Mouse (Mus musculus) midbrain, postnatal 0 days (tissue): ENCODE measurements at regions not wholly inside any gene's neighbourhood (a gene's known extent, or its start where the extent isn't known, plus 50 kb on each side); places are given as distances from the start of the nearest gene placed in this dataset.

Source experiments
- ATAC-seq: fragments of 200-750 bp; cut with Nextera tagmentation; 2 replicates; pipeline ENCODE4 v1.8.0; 2017; ENCODE audit warnings: moderate number of reproducible peaks, mild to moderate bottlenecking, moderate TSS enrichment, moderate library complexity; ENCODE audit not compliant: low FRiP score
- DNase-seq: peaks from one replicate; pipeline ENCODE4 v3.0.0-alpha.2; 2015; ENCODE audit warnings: low spot score
- H3K27ac ChIP-seq: fragments of 300-500 bp; sonication (generic); 2 replicates; pipeline ENCODE4 v1.5.1; 2014; ENCODE audit warnings: low read depth, mild to moderate bottlenecking, low read length, mixed read lengths
- H3K27me3 ChIP-seq: fragments of 300-500 bp; sonication (generic); 2 replicates; pipeline ENCODE4 v1.6.1; 2014; ENCODE audit warnings: low read length, control low read depth, mixed read lengths; ENCODE audit not compliant: insufficient read depth
- H3K36me3 ChIP-seq: fragments of 300-500 bp; sonication (generic); 2 replicates; pipeline ENCODE4 v1.6.1; 2014; ENCODE audit warnings: low read length, control low read depth, mixed read lengths; ENCODE audit not compliant: insufficient read depth
- H3K4me1 ChIP-seq: fragments of 300-500 bp; sonication (generic); 2 replicates; pipeline ENCODE4 v1.6.1; 2014; ENCODE audit warnings: mild to moderate bottlenecking, control low read depth, antibody characterized with exemption, low read length, mixed read lengths; ENCODE audit not compliant: insufficient read depth
- H3K4me2 ChIP-seq: fragments of 300-500 bp; sonication (generic); 2 replicates; pipeline ENCODE4 v1.6.1; 2014; ENCODE audit warnings: low read depth, mild to moderate bottlenecking, low read length, mixed read lengths; ENCODE audit not compliant: poor library complexity, severe bottlenecking
- H3K4me3 ChIP-seq: fragments of 300-500 bp; sonication (generic); 2 replicates; pipeline ENCODE4 v1.5.1; 2014; ENCODE audit warnings: low read depth, mild to moderate bottlenecking, low read length, moderate library complexity
- H3K9ac ChIP-seq: fragments of 300-500 bp; sonication (generic); replicated peaks from 2 replicates; pipeline ENCODE4 v1.6.1; 2014; ENCODE audit warnings: mild to moderate bottlenecking, low read length, moderate library complexity, mixed read lengths; ENCODE audit not compliant: poor library complexity, severe bottlenecking
- H3K9me3 ChIP-seq: fragments of 300-500 bp; sonication (generic); 2 replicates; pipeline ENCODE4 v1.6.1; 2016; ENCODE audit warnings: low read length, control low read depth
- CTCF ChIP-seq: IDR thresholded peaks from 2 replicates; pipeline ENCODE4 v1.5.1; 2016; ENCODE audit warnings: antibody characterized with exemption, mild to moderate bottlenecking
- WGBS: fragments of 180-500 bp; shearing (Covaris S2); extraction: QIAGEN DNeasy Blood & Tissue Kit; methylation state at CpG from one replicate; pipeline ENCODE4 v1.1.7; 2014; 5-methylcytosine and 5-hydroxymethylcytosine counted together

- no peaks in the 10 kb centered on the region for H3K27me3 ChIP-seq
- H3K4me2 ChIP-seq, result no peak overlapping the region
- DNase-seq (no peak), ATAC-seq (no peak)
- no peaks in the 10 kb centered on the region for H3K9me3 ChIP-seq
- no peak overlapping the region for H3K4me3 ChIP-seq
- H3K9ac ChIP-seq, result no peak overlapping the region
- H3K36me3 ChIP-seq, result no peaks in the 10 kb centered on the region
- TF ChIP-seq CTCF, result peak; percentile 51
- H3K4me1 ChIP-seq, result no peaks in the 10 kb centered on the region
- no peak overlapping the region for H3K27ac ChIP-seq
- 95% methylated on average over 3 of the region's 3 CpGs for WGBS
Observed at GRCm38 (mm10) chr5:129332014-129332413, 169.0 kb upstream of the Sfswap start.

GRCm38 (mm10) chr5:129338511-129338910 is 162.5 kb upstream of the Sfswap start:
- no peak for TF ChIP-seq CTCF
- H3K36me3 ChIP-seq, result no peaks in the 10 kb centered on the region

GRCm38 (mm10) chr5:129344038-129344437 is 157.0 kb upstream of the Sfswap start:
- Histone ChIP-seq H3K4me2 (no peak overlapping the region), H3K4me3 (no peak overlapping the region), H3K9me3 (no peaks in the 10 kb centered on the region), H3K36me3 (no peaks in the 10 kb centered on the region), H3K4me1 (peaks cover 5% of the 10 kb centered on the region; the same call in 1 of the 2 replicates), H3K9ac (no peak overlapping the region), H3K27me3 (no peaks in the 10 kb centered on the region), H3K27ac (no peak overlapping the region)
- ATAC-seq, result no peak
- no peak for TF ChIP-seq CTCF
- DNase-seq, result no peak
- WGBS, result 86% methylated on average over 12 of the region's 12 CpGs

More at GRCm38 (mm10) chr5:129338511-129338910, 162.5 kb upstream of the Sfswap start:
- WGBS, result 75% methylated on average over 7 of the region's 7 CpGs
- ATAC-seq, result no peak
- Histone ChIP-seq H3K27ac (no peak overlapping the region), H3K27me3 (no peaks in the 10 kb centered on the region), H3K4me3 (no peak overlapping the region), H3K9ac (no peak overlapping the region), H3K4me2 (no peak overlapping the region), H3K9me3 (no peaks in the 10 kb centered on the region), H3K4me1 (peaks cover 3% of the 10 kb centered on the region; the same call in 1 of the 2 replicates)
- peak; percentile 26 for DNase-seq

- Histone ChIP-seq H3K9me3 (no peaks in the 10 kb centered on the region), H3K9ac (no peak overlapping the region), H3K27me3 (no peaks in the 10 kb centered on the region), H3K4me3 (no peak overlapping the region), H3K4me2 (no peak overlapping the region), H3K4me1 (no peaks in the 10 kb centered on the region), H3K36me3 (no peaks in the 10 kb centered on the region), H3K27ac (no peak overlapping the region)
- no peak for DNase-seq
- TF ChIP-seq CTCF, result no peak
- WGBS, result 65% methylated on average over 12 of the region's 12 CpGs
- no peak for ATAC-seq
Observed at GRCm38 (mm10) chr5:129350024-129350423, 151.0 kb upstream of the Sfswap start.

GRCm38 (mm10) chr5:129353549-129353948 is 147.5 kb upstream of the Sfswap start:
- no peak for TF ChIP-seq CTCF
- DNase-seq (peak; percentile 48), ATAC-seq (no peak)
- Histone ChIP-seq H3K27me3 (no peaks in the 10 kb centered on the region), H3K4me1 (no peaks in the 10 kb centered on the region), H3K9me3 (no peaks in the 10 kb centered on the region), H3K9ac (no peak overlapping the region), H3K36me3 (no peaks in the 10 kb centered on the region), H3K4me2 (no peak overlapping the region), H3K27ac (no peak overlapping the region), H3K4me3 (no peak overlapping the region)
- 32% methylated on average over 9 of the region's 9 CpGs for WGBS

GRCm38 (mm10) chr5:129354877-129355276 is 146.1 kb upstream of the Sfswap start:
- TF ChIP-seq CTCF, result peak; percentile 28; the same call in 1 of the 2 replicates
- no peak overlapping the region for H3K9ac ChIP-seq
- no peak for ATAC-seq

More at GRCm38 (mm10) chr5:129354877-129355276, 146.1 kb upstream of the Sfswap start:
- no peaks in the 10 kb centered on the region for H3K36me3 ChIP-seq
- 89% methylated on average over 5 of the region's 5 CpGs for WGBS
- no peak overlapping the region for H3K4me3 ChIP-seq
- no peaks in the 10 kb centered on the region for H3K9me3 ChIP-seq
- no peaks in the 10 kb centered on the region for H3K4me1 ChIP-seq
- no peak overlapping the region for H3K4me2 ChIP-seq
- H3K27ac ChIP-seq, result no peak overlapping the region
- no peak for DNase-seq
- no peaks in the 10 kb centered on the region for H3K27me3 ChIP-seq
